Mouse (Mus musculus) midbrain, embryonic 11.5 days (tissue): ENCODE results near the gene Tdrd9. TPM values are rescaled to one million over a fixed set of nuclear protein-coding genes. Genes with fewer than 3 reads are reported as not detected.
A peak's percentile ranks its signal among the peaks of the same experiment; 100 is the strongest.

ENCODE experiments used
- ATAC-seq: fragments of 200-750 bp; cut with Nextera tagmentation; 2 replicates; pipeline ENCODE4 v1.8.0; 2017; ENCODE audit warnings: moderate TSS enrichment, moderate library complexity; ENCODE audit not compliant: low FRiP score
- DNase-seq: peaks from one replicate; pipeline ENCODE4 v3.0.0; 2015; ENCODE audit warnings: low spot score; ENCODE audit errors: missing footprints
- H3K27ac ChIP-seq: fragments of 300-500 bp; sonication (generic); 2 replicates; pipeline ENCODE4 v1.5.1; 2014; ENCODE audit warnings: low read depth, low read length
- H3K27me3 ChIP-seq: fragments of 300-500 bp; sonication (generic); 2 replicates; pipeline ENCODE4 v1.6.1; 2014; ENCODE audit warnings: mild to moderate bottlenecking, low read length, moderate library complexity, mixed read lengths; ENCODE audit not compliant: control insufficient read depth, insufficient read depth
- H3K36me3 ChIP-seq: fragments of 300-500 bp; sonication (generic); 2 replicates; pipeline ENCODE4 v1.6.1; 2014; ENCODE audit warnings: mild to moderate bottlenecking, low read length, moderate library complexity, mixed read lengths; ENCODE audit not compliant: control insufficient read depth, insufficient read depth
- H3K4me1 ChIP-seq: fragments of 300-500 bp; sonication (generic); 2 replicates; pipeline ENCODE4 v1.6.1; 2014; ENCODE audit warnings: low read length; ENCODE audit not compliant: control insufficient read depth, insufficient read depth
- H3K4me2 ChIP-seq: fragments of 300-500 bp; sonication (generic); 2 replicates; pipeline ENCODE4 v1.6.1; 2014; ENCODE audit warnings: mild to moderate bottlenecking, moderate library complexity
- H3K4me3 ChIP-seq: fragments of 300-500 bp; sonication (generic); 2 replicates; pipeline ENCODE4 v1.5.1; 2014; ENCODE audit warnings: low read depth, low read length
- H3K9ac ChIP-seq: fragments of 300-500 bp; sonication (generic); 2 replicates; pipeline ENCODE4 v1.6.1; 2014; ENCODE audit warnings: low read length
- H3K9me3 ChIP-seq: fragments of 300-500 bp; sonication (generic); 2 replicates; pipeline ENCODE4 v1.6.1; 2016; ENCODE audit warnings: low read length; ENCODE audit not compliant: control insufficient read depth
- WGBS: fragments of 180-500 bp; shearing (Covaris S2); extraction: QIAGEN DNeasy Blood & Tissue Kit; methylation state at CpG from one replicate; pipeline ENCODE4 v1.1.7; 2014; 5-methylcytosine and 5-hydroxymethylcytosine counted together
- microRNA-seq: library from miRNA; unstranded; fragments of <30 nt; microRNA quantifications from one replicate; pipeline ENCODE4, GENCODE M21; 2017
- polyA plus RNA-seq: library from polyadenylated mRNA; unstranded; fragments of >200 nt; fragmentation: Nextera tagmentation; extraction: Ambion mirVana; gene quantifications from 2 replicates; pipeline ENCODE4 v1.2.1, GENCODE M21; 2014

Tdrd9 gene
- polyA plus RNA-seq, 1 experiment from 2014 or later, result 1.4 TPM

- no peak overlapping the region for H3K4me2 ChIP-seq
These were observed 142.4 kb downstream of the Tdrd9 start for GRCm38 (mm10) chr12:112113710-112114109.

GRCm38 (mm10) chr12:112117006-112117405 lies 145.6 kb downstream of the Tdrd9 start:
- ATAC-seq (no peak), DNase-seq (no peak)
- no peak overlapping the region for H3K9ac ChIP-seq
- no peaks in the 10 kb centered on the region for H3K27me3 ChIP-seq
- no peak overlapping the region for H3K4me3 ChIP-seq
- WGBS, result 77% methylated on average over 5 of the region's 5 CpGs
- H3K36me3 ChIP-seq, result no peaks in the 10 kb centered on the region
- H3K4me1 ChIP-seq, result no peaks in the 10 kb centered on the region
- H3K9me3 ChIP-seq, result no peaks in the 10 kb centered on the region
- no peak overlapping the region for H3K27ac ChIP-seq
- no peak overlapping the region for H3K4me2 ChIP-seq

More at GRCm38 (mm10) chr12:112113710-112114109, 142.4 kb downstream of the Tdrd9 start:
- 11% methylated on average over 7 of the region's 7 CpGs for WGBS
- DNase-seq (peak; percentile 99), ATAC-seq (peak; percentile 58; the same call in 1 of the 2 replicates)
- Histone ChIP-seq H3K4me3 (no peak overlapping the region), H3K9me3 (no peaks in the 10 kb centered on the region), H3K9ac (no peak overlapping the region), H3K4me1 (no peaks in the 10 kb centered on the region), H3K36me3 (no peaks in the 10 kb centered on the region), H3K27ac (no peak overlapping the region), H3K27me3 (no peaks in the 10 kb centered on the region)

GRCm38 (mm10) chr12:112117649-112118048 lies 146.3 kb downstream of the Tdrd9 start:
- Histone ChIP-seq H3K4me2 (no peak overlapping the region), H3K27ac (no peak overlapping the region), H3K4me3 (no peak overlapping the region), H3K9me3 (no peaks in the 10 kb centered on the region), H3K9ac (no peak overlapping the region), H3K4me1 (no peaks in the 10 kb centered on the region), H3K27me3 (no peaks in the 10 kb centered on the region), H3K36me3 (no peaks in the 10 kb centered on the region)
- DNase-seq (no peak), ATAC-seq (no peak)
- 89% methylated on average over 7 of the region's 7 CpGs for WGBS

Small RNAs within 50 kb of the gene (microRNA-seq; reads per million reads assigned to microRNA genes)
- gene Mir3073a, result not detected
- not detected for gene Mir3073b

Other genes starting within 250 kb of the Tdrd9 start
- gene Klc1, start 212.7 kb upstream of the Tdrd9 start, polyA plus RNA-seq, result 282 and 288 TPM in 2 replicates
- 11.1 and 12.6 TPM in 2 replicates for gene Xrcc3, start 157.7 kb upstream of the Tdrd9 start, polyA plus RNA-seq
- gene Zfyve21, start 157.4 kb upstream of the Tdrd9 start, polyA plus RNA-seq, result 63.7 and 64.1 TPM in 2 replicates
- 4.9 and 6.3 TPM in 2 replicates for gene Ppp1r13b, start 63.4 kb upstream of the Tdrd9 start, polyA plus RNA-seq
- 565 and 627 TPM in 2 replicates for gene Atp5mpl, start 4.6 kb upstream of the Tdrd9 start, polyA plus RNA-seq
- gene Rd3l, start 9.8 kb downstream of the Tdrd9 start, polyA plus RNA-seq, result not detected in 2 replicates
- gene Aspg, start 135.1 kb downstream of the Tdrd9 start, polyA plus RNA-seq, result 0.25 TPM in 1 of 2 replicates, not detected in the other
- 2.6 and 3.5 TPM in 2 replicates for gene Kif26a, start 174.6 kb downstream of the Tdrd9 start, polyA plus RNA-seq